18 mouse cellular contexts compared by ENCODE assay signal in the genomic region with DNA sequence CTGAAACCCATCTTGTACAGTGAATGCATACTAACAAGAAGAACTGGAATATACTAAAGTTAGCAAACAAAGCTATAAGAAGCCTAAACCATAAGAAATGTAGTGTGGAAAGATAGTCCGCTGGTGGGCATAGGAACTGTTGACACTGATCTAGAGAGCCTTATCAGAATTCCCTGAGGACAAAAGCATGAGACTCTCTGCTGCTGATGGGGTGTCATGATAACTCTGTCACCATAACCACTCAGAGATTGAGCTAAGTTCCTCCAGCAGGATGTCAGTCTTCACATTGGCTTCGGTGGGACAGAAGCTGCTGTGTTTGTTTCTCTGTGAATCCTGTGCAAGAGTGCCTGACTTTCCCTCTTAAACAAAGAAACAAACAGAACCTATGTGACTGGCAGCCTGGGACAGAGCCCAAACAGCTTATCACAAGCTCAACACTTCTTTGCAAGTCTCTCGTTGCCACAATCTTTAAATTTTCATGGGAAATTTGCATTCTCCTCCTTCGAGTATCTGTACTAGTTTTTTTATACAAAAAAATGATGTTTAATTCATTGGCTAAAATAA. TPM values are rescaled to one million over a fixed set of nuclear protein-coding genes. Genes with fewer than 3 reads are reported as not detected.
A peak's percentile ranks its signal among the peaks of the same experiment; 100 is the strongest.
DNase-seq lines count a peak whose midpoint lies in the region; ATAC-seq and TF ChIP-seq lines count a peak whose summit lies in the region.
"Had no signal": no experiment of that assay in that cellular context is flagged by ENCODE, and none has a peak within 500 bp of the region (broad histone marks: within the 10 kb centered on the region; RNA-seq: fewer than 3 reads in every experiment).

No protein-coding gene starts in this region.

- H3K79me2 ChIP-seq in CH12.LX (replicated peaks; ENCODE audit: control insufficient read depth, extremely low read depth, insufficient read depth, poor library complexity, severe bottlenecking), result no peaks in the 10 kb centered on the region

- H3K9me3 ChIP-seq in liver, embryonic 13.5 days (replicated peaks), result no peaks in the 10 kb centered on the region
- no peaks in the 10 kb centered on the region for H3K9me3 ChIP-seq in liver, embryonic 11.5 days (ENCODE audit: control insufficient read depth, low read length)
- no peaks in the 10 kb centered on the region for H3K9me3 ChIP-seq in CH12.LX (replicated peaks; ENCODE audit: low read length)
- H3K9me3 ChIP-seq in lung, postnatal 0 days (ENCODE audit: low read length), result no peaks in the 10 kb centered on the region
- H3K9me3 ChIP-seq: heart, embryonic 15.5 days; hindbrain, embryonic 10.5 days had no signal

- H3K27ac ChIP-seq in liver, embryonic 13.5 days, result peak overlapping the region; percentile 51
- no peak overlapping the region for H3K27ac ChIP-seq in liver, embryonic 11.5 days (ENCODE audit: low read depth, low read length)
- H3K27ac ChIP-seq in CH12.LX (ENCODE audit: insufficient read depth, low read depth), result no peak overlapping the region
- no peak overlapping the region for H3K27ac ChIP-seq in lung, postnatal 0 days (ENCODE audit: low read length)
- H3K27ac ChIP-seq: heart, adult 2 months; heart, embryonic 15.5 days; hindbrain, embryonic 10.5 days had no signal

- peaks cover 48% of the 10 kb centered on the region for H3K4me1 ChIP-seq in liver, embryonic 13.5 days (replicated peaks)
- H3K4me1 ChIP-seq in liver, embryonic 11.5 days (replicated peaks; ENCODE audit: control insufficient read depth, insufficient read depth, low read length), result peaks cover 6% of the 10 kb centered on the region
- H3K4me1 ChIP-seq in CH12.LX (ENCODE audit: control insufficient read depth in 1 of 2, insufficient read depth in 2 of 2), result no peaks in the 10 kb centered on the region
- H3K4me1 ChIP-seq in lung, postnatal 0 days (ENCODE audit: insufficient read depth, low read depth, low read length), result 0 out of 2 replicates have a peak, but pooled peaks cover 6% of the 10 kb centered on the region

- DNase-seq in liver, embryonic 13.5 days, result no peak
- no peak for DNase-seq in liver, embryonic 11.5 days (ENCODE audit: low spot score)
- DNase-seq in CH12.LX (ENCODE audit: extremely low read depth) (no peak), adipocyte (ENCODE audit: low spot score) (no peak)
- DNase-seq in lung, postnatal 0 days (ENCODE audit: low spot score), result no peak
- no peak for DNase-seq in right cerebral cortex, postnatal 25 days
- DNase-seq in gastrocnemius, adult 8-10 months (ENCODE audit: low spot score in 2 of 2), result no peak
- DNase-seq: B cell, adult 2 months; cerebellum, adult 9-11 months; gastrocnemius, postnatal 10 days; heart, adult 2 months; kidney, adult 9 months; retina, postnatal 1 day; thymus, adult 18-20 months had no signal

- H3K9ac ChIP-seq in liver, embryonic 13.5 days, result peak overlapping the region; percentile 10; the same call in 1 of the 2 replicates
- no peak overlapping the region for H3K9ac ChIP-seq in liver, embryonic 11.5 days (ENCODE audit: low read depth, low read length)
- no peak overlapping the region for H3K9ac ChIP-seq in CH12.LX (ENCODE audit: insufficient read depth, low read depth)
- no peak overlapping the region for H3K9ac ChIP-seq in lung, postnatal 0 days (replicated peaks; ENCODE audit: low read depth)
- H3K9ac ChIP-seq: heart, embryonic 15.5 days had no signal

- peak; percentile 66 for ATAC-seq in liver, embryonic 13.5 days (ENCODE audit: low read depth)
- no peak for ATAC-seq in liver, embryonic 11.5 days (replicated peaks; ENCODE audit: low FRiP score)
- ATAC-seq in common myeloid progenitor, adult 5-6 weeks (replicated peaks; ENCODE audit: low read depth, poor library complexity, severe bottlenecking), result peak; percentile 43
- ATAC-seq in lung, postnatal 0 days, result no peak

- no peak for TF ChIP-seq EP300 in CH12.LX (IDR thresholded peaks at IDR 0.05; ENCODE audit: low read length)
- no peak for TF ChIP-seq EP300 in lung, postnatal 0 days (IDR thresholded peaks at IDR 0.05)

- no peaks in the 10 kb centered on the region for H3K36me3 ChIP-seq in liver, embryonic 13.5 days
- no peaks in the 10 kb centered on the region for H3K36me3 ChIP-seq in liver, embryonic 11.5 days (ENCODE audit: control insufficient read depth, insufficient read depth, low read length)
- no peaks in the 10 kb centered on the region for H3K36me3 ChIP-seq in CH12.LX (replicated peaks in 1 of 2; ENCODE audit: control insufficient read depth in 1 of 2, insufficient read depth in 1 of 2, low read length in 1 of 2)
- H3K36me3 ChIP-seq in lung, postnatal 0 days (ENCODE audit: insufficient read depth, low read length), result no peaks in the 10 kb centered on the region
- H3K36me3 ChIP-seq: heart, embryonic 15.5 days; hindbrain, embryonic 10.5 days had no signal

- in situ Hi-C loops in CH12.LX (cut with MboI; ENCODE audit: low pct_ligation_motif_present, low pct_unique_long_range_greater_than_20kb, low sequenced_read_pairs), result no loop called here

- WGBS in liver, embryonic 13.5 days (ENCODE audit: insufficient replicate concordance), result 13% methylated on average over 4 of the region's 4 CpGs
- 32% methylated on average over 4 of the region's 4 CpGs for WGBS in liver, embryonic 11.5 days
- 13% methylated on average over 4 of the region's 4 CpGs for WGBS in lung, postnatal 0 days

- H3K4me2 ChIP-seq in liver, embryonic 13.5 days, result no peak overlapping the region
- H3K4me2 ChIP-seq in liver, embryonic 11.5 days, result no peak overlapping the region
- 0 out of 2 replicates have a peak overlapping the region, but pooled peaks have one; percentile 31 for H3K4me2 ChIP-seq in CH12.LX (ENCODE audit: insufficient read depth, low read depth, poor library complexity, severe bottlenecking)
- H3K4me2 ChIP-seq in lung, postnatal 0 days (replicated peaks; ENCODE audit: low read depth, low read length), result no peak overlapping the region
- H3K4me2 ChIP-seq: heart, embryonic 15.5 days had no signal

- dilution Hi-C loops in CH12.LX (cut with MboI; ENCODE audit: extremely low pct_ligation_motif_present, extremely low pct_unique_long_range_greater_than_20kb, low sequenced_read_pairs), result no loop called here

- no peak overlapping the region for H3K4me3 ChIP-seq in liver, embryonic 13.5 days (replicated peaks)
- no peak overlapping the region for H3K4me3 ChIP-seq in liver, embryonic 11.5 days (ENCODE audit: low read depth, low read length)
- H3K4me3 ChIP-seq in CH12.LX (replicated peaks in 1 of 3; ENCODE audit: low read depth in 2 of 3, low read length in 2 of 3, poor library complexity in 1 of 3), result no peak overlapping the region
- no peak overlapping the region for H3K4me3 ChIP-seq in lung, postnatal 0 days (ENCODE audit: low read depth, low read length)
- H3K4me3 ChIP-seq: heart, adult 2 months; heart, embryonic 15.5 days; hindbrain, embryonic 10.5 days; myocyte had no signal

- no peak for TF ChIP-seq POLR2A in CH12.LX (IDR thresholded peaks at IDR 0.05; ENCODE audit: low read depth, low read length)

- TF ChIP-seq CTCF in CH12.LX (conservative IDR thresholded peaks at IDR 0.05 in 1 of 2, IDR thresholded peaks at IDR 0.05 in 1 of 2; ENCODE audit: low read depth in 2 of 2, low read length in 2 of 2), result no peak
- TF ChIP-seq CTCF in lung, postnatal 0 days (IDR thresholded peaks at IDR 0.05), result peak; percentile 6; the same call in 1 of the 2 replicates

- TF ChIP-seq RAD21 in CH12.LX (IDR thresholded peaks at IDR 0.05; ENCODE audit: low read depth, low read length), result no peak

- H3K27me3 ChIP-seq in liver, embryonic 13.5 days, result no peaks in the 10 kb centered on the region
- no peaks in the 10 kb centered on the region for H3K27me3 ChIP-seq in liver, embryonic 11.5 days (replicated peaks; ENCODE audit: control insufficient read depth, insufficient read depth, low read length)
- H3K27me3 ChIP-seq in CH12.LX (replicated peaks), result no peaks in the 10 kb centered on the region
- H3K27me3 ChIP-seq in lung, postnatal 0 days (replicated peaks; ENCODE audit: insufficient read depth, low read length), result no peaks in the 10 kb centered on the region
- H3K27me3 ChIP-seq: heart, embryonic 15.5 days had no signal

TF ChIP-seq in CH12.LX, 34 proteins besides CTCF, POLR2A, EP300 and RAD21:
- TF ChIP-seq SIN3A (IDR thresholded peaks at IDR 0.05; ENCODE audit: low read length), result no peak
- TF ChIP-seq MAZ (IDR thresholded peaks at IDR 0.05; ENCODE audit: low read depth, low read length), result no peak
- no peak for TF ChIP-seq JUN (IDR thresholded peaks at IDR 0.05; ENCODE audit: insufficient read depth, low read depth, low read length)
- TF ChIP-seq MAX (IDR thresholded peaks at IDR 0.05; ENCODE audit: low read length), result no peak
- no peak for TF ChIP-seq ZNF384 (IDR thresholded peaks at IDR 0.05; ENCODE audit: low read depth, low read length)

RNA-seq across cellular contexts. Expression of a gene that starts 33.9 kb away (rescaled TPM):
- 301 and 344 TPM in 2 replicates for polyA plus RNA-seq in liver, embryonic 13.5 days (2015; fragmentation: Nextera tagmentation; extraction: Ambion mirVana)
- 261 and 281 TPM in 2 replicates for polyA plus RNA-seq in liver, embryonic 11.5 days (2014; fragmentation: Nextera tagmentation; extraction: Ambion mirVana)
- total RNA-seq in CH12.LX (2012; rRNA removed) (111 and 142 TPM in 2 replicates), CH12.LX (2014; rRNA removed) (277 and 278 TPM in 2 replicates)
- 102 and 109 TPM in 2 replicates for polyA plus RNA-seq in CH12.LX (2012; ENCODE audit: insufficient read length, low read depth)
- 237 and 246 TPM in 2 replicates for total RNA-seq in common myeloid progenitor, adult 5-6 weeks (2017)
- polyA plus RNA-seq in lung, postnatal 0 days (2015; fragmentation: Nextera tagmentation; extraction: Ambion mirVana), result 219 and 245 TPM in 2 replicates
- 10 to 100 TPM; 21.9 to 27.5 (median 24.5) TPM for total RNA-seq in gastrocnemius, adult 8-10 months (2022)

Comparison
In these comparisons a context has a peak if more than half of its experiments do, and no peak if none do; other contexts are left out.
1. ATAC-seq: peak in liver, embryonic 13.5 days (single experiment) and common myeloid progenitor, adult 5-6 weeks (single experiment); none in liver, embryonic 11.5 days (single experiment) and lung, postnatal 0 days (single experiment).